Mouse (Mus musculus) embryonic fibroblast, embryonic 13.5 days (primary cell): ENCODE results near the gene Spryd4.

Experiments used
- CTCF ChIP-seq: IDR thresholded peaks from 2 replicates; pipeline ENCODE4 v1.5.1; 2011; ENCODE audit warnings: mild to moderate bottlenecking, control low read depth, low read length, moderate library complexity, borderline replicate concordance; ENCODE audit not compliant: insufficient read depth
- POLR2A ChIP-seq: IDR thresholded peaks from 2 replicates; pipeline ENCODE4 v1.6.1; 2011; ENCODE audit warnings: low read depth, mild to moderate bottlenecking, control low read depth, low read length, moderate library complexity

- no peak for TF ChIP-seq CTCF
- no peak for TF ChIP-seq POLR2A
Measured at GRCm38 (mm10) chr10:128239140-128239539, 27.5 kb upstream of the Spryd4 start.
